Mouse (Mus musculus) splenic B cell, adult 2 months (primary cell): ENCODE measurements around the gene Wipf1.

ENCODE experiments used
- DNase-seq: peaks from one replicate; pipeline ENCODE4 v3.0.0-alpha.2; 2011; ENCODE audit warnings: low read depth, low spot score
- H3K27me3 ChIP-seq: 2 replicates; pipeline ENCODE4 v1.6.1; 2012; ENCODE audit warnings: mild to moderate bottlenecking, low read length, moderate library complexity, mixed read lengths; ENCODE audit not compliant: control insufficient read depth, poor library complexity, insufficient read depth, severe bottlenecking
- H3K36me3 ChIP-seq: 2 replicates; pipeline ENCODE4 v1.6.1; 2012; ENCODE audit warnings: mild to moderate bottlenecking, low read length, moderate library complexity, mixed read lengths; ENCODE audit not compliant: control insufficient read depth, poor library complexity, insufficient read depth, severe bottlenecking

The Wipf1 gene

GRCm38 (mm10) chr2:73428803-73429468 lies 100.6 kb downstream of the Wipf1 start:
- Histone ChIP-seq H3K36me3 (peaks cover 9% of the 10 kb centered on the region), H3K27me3 (no peaks in the 10 kb centered on the region)
- no peak for DNase-seq

GRCm38 (mm10) chr2:73427293-73427692 lies 102.2 kb downstream of the Wipf1 start:
- DNase-seq = peak; percentile 66
- H3K36me3 ChIP-seq = peaks cover 4% of the 10 kb centered on the region
- H3K27me3 ChIP-seq = no peaks in the 10 kb centered on the region

- Histone ChIP-seq H3K27me3 (no peaks in the 10 kb centered on the region), H3K36me3 (no peaks in the 10 kb centered on the region; the same call in 1 of the 2 replicates)
- DNase-seq = no peak
Observed at GRCm38 (mm10) chr2:73425822-73426221, 103.7 kb downstream of the Wipf1 start.

- Histone ChIP-seq H3K27me3 (no peaks in the 10 kb centered on the region), H3K36me3 (no peaks in the 10 kb centered on the region)
- DNase-seq = no peak
Observed at GRCm38 (mm10) chr2:73419730-73420129, 109.8 kb downstream of the Wipf1 start.

- H3K36me3 ChIP-seq = no peaks in the 10 kb centered on the region
- no peaks in the 10 kb centered on the region for H3K27me3 ChIP-seq
- DNase-seq = peak; percentile 65
Observed at GRCm38 (mm10) chr2:73419285-73419684, 110.2 kb downstream of the Wipf1 start.

- Histone ChIP-seq H3K36me3 (no peaks in the 10 kb centered on the region), H3K27me3 (no peaks in the 10 kb centered on the region)
- no peak for DNase-seq
Observed at GRCm38 (mm10) chr2:73415892-73416291, 113.6 kb downstream of the Wipf1 start.

GRCm38 (mm10) chr2:73410076-73410475 lies 119.5 kb downstream of the Wipf1 start:
- no peaks in the 10 kb centered on the region for H3K27me3 ChIP-seq
- no peak for DNase-seq
- H3K36me3 ChIP-seq = no peaks in the 10 kb centered on the region

- Histone ChIP-seq H3K27me3 (no peaks in the 10 kb centered on the region), H3K36me3 (no peaks in the 10 kb centered on the region)
- DNase-seq = no peak
Observed at GRCm38 (mm10) chr2:73407662-73408061, 121.9 kb downstream of the Wipf1 start.

- Histone ChIP-seq H3K36me3 (no peaks in the 10 kb centered on the region), H3K27me3 (no peaks in the 10 kb centered on the region)
- no peak for DNase-seq
Observed at GRCm38 (mm10) chr2:73406336-73406915, 123.1 kb downstream of the Wipf1 start.

GRCm38 (mm10) chr2:73404980-73405379 lies 124.6 kb downstream of the Wipf1 start:
- H3K27me3 ChIP-seq = no peaks in the 10 kb centered on the region
- no peak for DNase-seq
- no peaks in the 10 kb centered on the region for H3K36me3 ChIP-seq

- no peaks in the 10 kb centered on the region for H3K36me3 ChIP-seq
- H3K27me3 ChIP-seq = no peaks in the 10 kb centered on the region
- DNase-seq = no peak
Observed at GRCm38 (mm10) chr2:73404442-73404841, 125.1 kb downstream of the Wipf1 start.

- no peaks in the 10 kb centered on the region for H3K27me3 ChIP-seq
- peak; percentile 23 for DNase-seq
Observed at GRCm38 (mm10) chr2:73403385-73404013, 126.0 kb downstream of the Wipf1 start.

GRCm38 (mm10) chr2:73401689-73402088 lies 127.8 kb downstream of the Wipf1 start:
- no peak for DNase-seq
- Histone ChIP-seq H3K36me3 (no peaks in the 10 kb centered on the region), H3K27me3 (no peaks in the 10 kb centered on the region)

More at GRCm38 (mm10) chr2:73403385-73404013, 126.0 kb downstream of the Wipf1 start:
- H3K36me3 ChIP-seq = no peaks in the 10 kb centered on the region

GRCm38 (mm10) chr2:73397476-73397875 lies 132.1 kb downstream of the Wipf1 start:
- no peaks in the 10 kb centered on the region for H3K27me3 ChIP-seq
- H3K36me3 ChIP-seq = no peaks in the 10 kb centered on the region
- DNase-seq = no peak

- no peak for DNase-seq
- Histone ChIP-seq H3K27me3 (no peaks in the 10 kb centered on the region), H3K36me3 (no peaks in the 10 kb centered on the region)
Observed at GRCm38 (mm10) chr2:73396828-73397325, 132.7 kb downstream of the Wipf1 start.
